Comparison of ENCODE assay signal across 7 mouse cellular contexts in genomic region chr8:75083846-75084245, GRCm38 (mm10). TPM values are rescaled to one million over a fixed set of nuclear protein-coding genes. Genes with fewer than 3 reads are reported as not detected.
DNase-seq lines count a peak whose midpoint lies in the region; ATAC-seq and TF ChIP-seq lines count a peak whose summit lies in the region.

No protein-coding gene starts in this region.

- WGBS in embryonic facial prominence, embryonic 10.5 days = 7% methylated on average over 17 of the region's 17 CpGs
- 1% methylated on average over 17 of the region's 17 CpGs for WGBS in intestine, postnatal 0 days
- 11% methylated on average over 16 of the region's 17 CpGs for WGBS in midbrain, embryonic 12.5 days
- 2% methylated on average over 17 of the region's 17 CpGs for WGBS in small intestine, adult 2 months

- no peaks in the 10 kb centered on the region for H3K9me3 ChIP-seq in embryonic facial prominence, embryonic 10.5 days
- H3K9me3 ChIP-seq in intestine, postnatal 0 days (ENCODE audit: control insufficient read depth) = no peaks in the 10 kb centered on the region
- no peaks in the 10 kb centered on the region for H3K9me3 ChIP-seq in midbrain, embryonic 12.5 days

- no peaks in the 10 kb centered on the region for H3K27me3 ChIP-seq in embryonic facial prominence, embryonic 10.5 days (replicated peaks; ENCODE audit: low read depth, poor library complexity, severe bottlenecking)
- no peaks in the 10 kb centered on the region for H3K27me3 ChIP-seq in intestine, postnatal 0 days (replicated peaks; ENCODE audit: control insufficient read depth, insufficient read depth, low read length)
- peaks cover 4% of the 10 kb centered on the region; the same call in 1 of the 2 replicates for H3K27me3 ChIP-seq in midbrain, embryonic 12.5 days
- no peaks in the 10 kb centered on the region for H3K27me3 ChIP-seq in small intestine, adult 2 months (ENCODE audit: control insufficient read depth, insufficient read depth, low read length)

- peak overlapping the region; percentile 65 for H3K27ac ChIP-seq in embryonic facial prominence, embryonic 10.5 days (replicated peaks)
- H3K27ac ChIP-seq in intestine, postnatal 0 days (ENCODE audit: low read depth, low read length) = no peak overlapping the region
- H3K27ac ChIP-seq in midbrain, embryonic 12.5 days (replicated peaks) = no peak overlapping the region
- no peak overlapping the region; the same call in 1 of the 2 replicates for H3K27ac ChIP-seq in small intestine, adult 2 months (ENCODE audit: insufficient read depth, low read depth, low read length)

- no peak for TF ChIP-seq POLR2A in small intestine, adult 2 months (IDR thresholded peaks at IDR 0.05; ENCODE audit: low read depth, low read length)

- no peaks in the 10 kb centered on the region for H3K36me3 ChIP-seq in embryonic facial prominence, embryonic 10.5 days (replicated peaks)
- no peaks in the 10 kb centered on the region for H3K36me3 ChIP-seq in intestine, postnatal 0 days (ENCODE audit: control insufficient read depth, insufficient read depth)
- H3K36me3 ChIP-seq in midbrain, embryonic 12.5 days = no peaks in the 10 kb centered on the region
- H3K36me3 ChIP-seq in small intestine, adult 2 months (ENCODE audit: control insufficient read depth, insufficient read depth, low read length) = no peaks in the 10 kb centered on the region

- intact Hi-C loops in left cerebral cortex, postnatal 4 days (cut with DNase I) = no loop called here

- peaks cover 11% of the 10 kb centered on the region for H3K4me1 ChIP-seq in embryonic facial prominence, embryonic 10.5 days
- H3K4me1 ChIP-seq in intestine, postnatal 0 days (replicated peaks; ENCODE audit: control insufficient read depth, insufficient read depth, low read length) = peaks cover 3% of the 10 kb centered on the region; the same call in 1 of the 2 replicates
- H3K4me1 ChIP-seq in midbrain, embryonic 12.5 days = peaks cover 7% of the 10 kb centered on the region; the same call in 1 of the 2 replicates
- peaks cover 4% of the 10 kb centered on the region; the same call in 1 of the 2 replicates for H3K4me1 ChIP-seq in small intestine, adult 2 months (ENCODE audit: control insufficient read depth, insufficient read depth, insufficient read length, low read length)

- H3K4me2 ChIP-seq in intestine, postnatal 0 days (replicated peaks; ENCODE audit: low read depth) = peak overlapping the region; percentile 59
- peak overlapping the region; percentile 43 for H3K4me2 ChIP-seq in midbrain, embryonic 12.5 days (replicated peaks)

- H3K4me3 ChIP-seq in embryonic facial prominence, embryonic 10.5 days = peak overlapping the region; percentile 52
- H3K4me3 ChIP-seq in intestine, postnatal 0 days (ENCODE audit: low read depth, low read length) = 0 out of 2 replicates have a peak overlapping the region, but pooled peaks have one; percentile 14
- H3K4me3 ChIP-seq in midbrain, embryonic 12.5 days = peak overlapping the region; percentile 27
- H3K4me3 ChIP-seq in small intestine, adult 2 months (ENCODE audit: low read depth, low read length) = peak overlapping the region; percentile 55

- DNase-seq in adrenal gland, adult 8-10 months = peak; percentile 97
- DNase-seq in embryonic facial prominence, embryonic 10.5 days (ENCODE audit: low spot score) = peak; percentile 94
- peak; percentile 51 for DNase-seq in gonadal fat pad, adult 2 months (ENCODE audit: low read depth)
- DNase-seq in left cerebral cortex, postnatal 4 days = peak; percentile 84

- ATAC-seq in intestine, postnatal 0 days = peak; percentile 98
- peak; percentile 94 for ATAC-seq in midbrain, embryonic 12.5 days (ENCODE audit: low FRiP score, low read depth)

- no peak for TF ChIP-seq CTCF in intestine, postnatal 0 days (IDR thresholded peaks at IDR 0.05; ENCODE audit: low read depth)
- no peak for TF ChIP-seq CTCF in small intestine, adult 2 months (IDR thresholded peaks at IDR 0.05; ENCODE audit: extremely low read depth, insufficient read length, insufficient replicate concordance, low read depth, low read length)

- no peak overlapping the region for H3K9ac ChIP-seq in intestine, postnatal 0 days (ENCODE audit: low read depth, low read length)
- H3K9ac ChIP-seq in midbrain, embryonic 12.5 days (replicated peaks) = no peak overlapping the region

RNA-seq across cellular contexts. Expression of gene Hmox1, which starts 9.6 kb away (rescaled TPM):
- 100 to 1,000 TPM in 2 of 4 experiments, 10 to 100 TPM in 2; 37.8 to 322 (median 155) TPM for total RNA-seq in adrenal gland, adult 8-10 months (2022)
- 20.9 and 21.3 TPM in 2 replicates for polyA plus RNA-seq in embryonic facial prominence, embryonic 10.5 days (2016; fragmentation: Nextera tagmentation; extraction: Ambion mirVana)
- polyA plus RNA-seq in gonadal fat pad, adult 2 months (2012; rRNA removed) = 20.9 and 23.9 TPM in 2 replicates
- polyA plus RNA-seq in intestine, postnatal 0 days (2015; fragmentation: Nextera tagmentation; extraction: Ambion mirVana) = 35.9 and 72.7 TPM in 2 replicates
- 1 to 10 TPM; 7.3 to 7.5 TPM for total RNA-seq in left cerebral cortex, postnatal 4 days (2021)
- 14.9 and 15.5 TPM in 2 replicates for polyA plus RNA-seq in midbrain, embryonic 12.5 days (2016; fragmentation: Nextera tagmentation; extraction: Ambion mirVana)
- 2.8 and 5.0 TPM in 2 replicates for polyA plus RNA-seq in small intestine, adult 2 months (2012; rRNA removed)

RNA-seq across cellular contexts. Expression of gene Mcm5, which starts 25.5 kb away (rescaled TPM):
- 10 to 100 TPM in 3 of 4 experiments, 1 to 10 TPM in 1; 9.8 to 13.0 (median 11.8) TPM for total RNA-seq in adrenal gland, adult 8-10 months (2022)
- 312 and 340 TPM in 2 replicates for polyA plus RNA-seq in embryonic facial prominence, embryonic 10.5 days (2016; fragmentation: Nextera tagmentation; extraction: Ambion mirVana)
- 7.6 and 8.3 TPM in 2 replicates for polyA plus RNA-seq in gonadal fat pad, adult 2 months (2012; rRNA removed)
- 21.3 and 23.9 TPM in 2 replicates for polyA plus RNA-seq in intestine, postnatal 0 days (2015; fragmentation: Nextera tagmentation; extraction: Ambion mirVana)
- 10 to 100 TPM; 16.6 to 17.5 TPM for total RNA-seq in left cerebral cortex, postnatal 4 days (2021)
- 139 and 152 TPM in 2 replicates for polyA plus RNA-seq in midbrain, embryonic 12.5 days (2016; fragmentation: Nextera tagmentation; extraction: Ambion mirVana)
- 8.7 and 22.0 TPM in 2 replicates for polyA plus RNA-seq in small intestine, adult 2 months (2012; rRNA removed)

RNA-seq across cellular contexts. Expression of gene Tom1, which starts 50.3 kb away (rescaled TPM):
- total RNA-seq in adrenal gland, adult 8-10 months (2022) = 10 to 100 TPM; 37.1 to 54.3 (median 48.0) TPM
- polyA plus RNA-seq in embryonic facial prominence, embryonic 10.5 days (2016; fragmentation: Nextera tagmentation; extraction: Ambion mirVana) = 32.0 and 32.3 TPM in 2 replicates
- 67.1 and 71.9 TPM in 2 replicates for polyA plus RNA-seq in gonadal fat pad, adult 2 months (2012; rRNA removed)
- polyA plus RNA-seq in intestine, postnatal 0 days (2015; fragmentation: Nextera tagmentation; extraction: Ambion mirVana) = 47.7 and 47.8 TPM in 2 replicates
- 10 to 100 TPM; 22.3 to 25.0 TPM for total RNA-seq in left cerebral cortex, postnatal 4 days (2021)
- 25.6 and 26.5 TPM in 2 replicates for polyA plus RNA-seq in midbrain, embryonic 12.5 days (2016; fragmentation: Nextera tagmentation; extraction: Ambion mirVana)
- 19.2 and 28.0 TPM in 2 replicates for polyA plus RNA-seq in small intestine, adult 2 months (2012; rRNA removed)
